Mouse (Mus musculus) midbrain, embryonic 15.5 days (tissue): ENCODE measurements around the gene Rsph6a. TPM values are rescaled to one million over a fixed set of nuclear protein-coding genes. Genes with fewer than 3 reads are reported as not detected.

Experiments
- ATAC-seq: fragments of 200-750 bp; cut with Nextera tagmentation; replicated peaks from 2 replicates; pipeline ENCODE4 v1.8.0; 2017; ENCODE audit warnings: moderate TSS enrichment
- H3K27ac ChIP-seq: fragments of 300-500 bp; sonication (generic); 2 replicates; pipeline ENCODE4 v1.5.1; 2015; ENCODE audit warnings: mild to moderate bottlenecking, inconsistent platforms
- H3K27me3 ChIP-seq: fragments of 300-500 bp; sonication (generic); replicated peaks from 2 replicates; pipeline ENCODE4 v1.6.1; 2015; ENCODE audit warnings: inconsistent platforms
- H3K36me3 ChIP-seq: fragments of 300-500 bp; sonication (generic); replicated peaks from 2 replicates; pipeline ENCODE4 v1.6.1; 2015; ENCODE audit warnings: inconsistent platforms
- H3K4me1 ChIP-seq: fragments of 300-500 bp; sonication (generic); 2 replicates; pipeline ENCODE4 v1.6.1; 2015; ENCODE audit warnings: inconsistent platforms
- H3K4me2 ChIP-seq: fragments of 300-500 bp; sonication (generic); 2 replicates; pipeline ENCODE4 v1.6.1; 2015; ENCODE audit warnings: inconsistent platforms, mild to moderate bottlenecking, moderate library complexity
- H3K4me3 ChIP-seq: fragments of 300-500 bp; sonication (generic); 2 replicates; pipeline ENCODE4 v1.5.1; 2015; ENCODE audit warnings: mild to moderate bottlenecking, inconsistent platforms
- H3K9ac ChIP-seq: fragments of 300-500 bp; sonication (generic); 2 replicates; pipeline ENCODE4 v1.6.1; 2015; ENCODE audit warnings: mild to moderate bottlenecking, inconsistent platforms
- H3K9me3 ChIP-seq: fragments of 300-500 bp; sonication (generic); 2 replicates; pipeline ENCODE4 v1.6.1; 2016; ENCODE audit warnings: inconsistent platforms
- whole genome bisulfite sequencing: fragments of 180-500 bp; shearing (Covaris S2); methylation state at CpG from one replicate; pipeline ENCODE4 v1.1.7; 2015; ENCODE audit warnings: mixed read lengths; 5-methylcytosine and 5-hydroxymethylcytosine counted together
- polyA plus RNA-seq: library from polyadenylated mRNA; unstranded; fragments of >200 nt; fragmentation: Nextera tagmentation; extraction: Ambion mirVana; gene quantifications from 2 replicates; pipeline ENCODE4 v1.2.1, GENCODE M21; 2015

Gene Rsph6a
- polyA plus RNA-seq, 1 experiment from 2014 or later: 0.15 TPM

DNA sequence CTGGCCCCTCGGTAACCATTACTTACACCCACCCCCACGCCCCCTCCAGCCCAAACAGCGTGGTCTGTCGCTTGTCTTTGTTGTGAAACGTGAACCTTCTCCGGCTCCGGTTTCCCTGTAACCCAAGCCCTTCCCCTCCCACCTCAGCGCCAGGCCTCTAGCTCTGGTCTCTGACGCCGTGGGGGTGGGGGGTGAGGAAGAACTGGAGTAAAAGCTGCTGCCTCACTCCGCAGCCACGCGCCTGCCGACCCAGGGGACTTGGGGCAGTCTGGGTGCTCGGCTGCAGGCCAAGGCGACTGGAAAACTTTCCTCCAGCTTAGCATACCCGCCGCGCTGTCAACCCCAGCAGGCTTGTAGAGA is 41.2 kb downstream of the Rsph6a start:
- Histone ChIP-seq H3K36me3 (peaks cover 3% of the 10 kb centered on the region; the same call in 1 of the 2 replicates), H3K9me3 (no peaks in the 10 kb centered on the region), H3K9ac (0 out of 2 replicates have a peak overlapping the region, but pooled peaks have one; percentile 46), H3K4me2 (peak overlapping the region; percentile 96), H3K4me3 (peak overlapping the region; percentile 49), H3K27me3 (peaks cover 25% of the 10 kb centered on the region), H3K27ac (no peak overlapping the region), H3K4me1 (peaks cover 46% of the 10 kb centered on the region)
- WGBS: under 1% methylated on average over 19 of the region's 19 CpGs
- no peak; the same call in 1 of the 2 replicates for ATAC-seq

- no peak overlapping the region for H3K9ac ChIP-seq
- H3K36me3 ChIP-seq: peaks cover 3% of the 10 kb centered on the region; the same call in 1 of the 2 replicates
- peaks cover 46% of the 10 kb centered on the region for H3K4me1 ChIP-seq
- H3K27ac ChIP-seq: no peak overlapping the region
- ATAC-seq: no peak
- peaks cover 17% of the 10 kb centered on the region for H3K27me3 ChIP-seq
- WGBS: 56% methylated on average over 5 of the region's 5 CpGs
- H3K4me2 ChIP-seq: peak overlapping the region; percentile 96
- H3K4me3 ChIP-seq: peak overlapping the region; percentile 49; the same call in 1 of the 2 replicates
- H3K9me3 ChIP-seq: no peaks in the 10 kb centered on the region
These were observed 42.0 kb downstream of the Rsph6a start for GRCm38 (mm10) chr7:19096421-19096976.

- no peak overlapping the region for H3K9ac ChIP-seq
- no peaks in the 10 kb centered on the region for H3K9me3 ChIP-seq
- H3K4me1 ChIP-seq: peaks cover 42% of the 10 kb centered on the region
- peaks cover 11% of the 10 kb centered on the region for H3K27me3 ChIP-seq
- H3K27ac ChIP-seq: no peak overlapping the region
- no peak overlapping the region for H3K4me2 ChIP-seq
- no peak overlapping the region for H3K4me3 ChIP-seq
- no peaks in the 10 kb centered on the region for H3K36me3 ChIP-seq
- no peak for ATAC-seq
- WGBS: 61% methylated on average over 2 of the region's 2 CpGs
These were observed 42.7 kb downstream of the Rsph6a start for GRCm38 (mm10) chr7:19097217-19097616.

DNA sequence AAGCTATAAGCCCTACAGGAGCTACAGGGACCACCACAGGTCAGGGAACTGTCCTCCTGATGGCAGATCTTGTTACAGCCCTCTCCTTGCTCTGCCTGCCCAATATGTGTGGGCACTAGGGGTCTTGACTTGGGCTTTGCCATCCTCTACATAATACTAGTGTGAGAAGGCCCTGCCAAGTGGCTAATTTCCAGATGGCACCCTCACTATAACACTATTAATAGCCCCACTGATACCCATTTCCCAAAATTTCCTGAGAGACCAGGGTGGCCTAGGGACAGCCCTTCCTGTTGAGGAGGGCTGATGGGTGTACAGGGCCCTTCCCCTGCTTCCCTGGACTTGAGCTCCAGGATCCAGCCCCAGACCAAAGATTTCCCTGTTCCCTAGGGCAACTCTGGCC is 43.4 kb downstream of the Rsph6a start:
- ATAC-seq: no peak
- Histone ChIP-seq H3K9ac (no peak overlapping the region), H3K4me2 (no peak overlapping the region), H3K27ac (no peak overlapping the region), H3K36me3 (no peaks in the 10 kb centered on the region), H3K9me3 (no peaks in the 10 kb centered on the region), H3K4me3 (no peak overlapping the region), H3K27me3 (peaks cover 11% of the 10 kb centered on the region), H3K4me1 (peaks cover 36% of the 10 kb centered on the region)

GRCm38 (mm10) chr7:19098811-19099210 is 44.3 kb downstream of the Rsph6a start:
- H3K4me1 ChIP-seq: peaks cover 27% of the 10 kb centered on the region
- H3K9me3 ChIP-seq: no peaks in the 10 kb centered on the region
- H3K27me3 ChIP-seq: peaks cover 10% of the 10 kb centered on the region
- H3K4me3 ChIP-seq: no peak overlapping the region
- ATAC-seq: no peak
- 60% methylated on average over 7 of the region's 7 CpGs for WGBS
- H3K9ac ChIP-seq: no peak overlapping the region
- H3K36me3 ChIP-seq: no peaks in the 10 kb centered on the region
- no peak overlapping the region for H3K27ac ChIP-seq
- H3K4me2 ChIP-seq: no peak overlapping the region

DNA sequence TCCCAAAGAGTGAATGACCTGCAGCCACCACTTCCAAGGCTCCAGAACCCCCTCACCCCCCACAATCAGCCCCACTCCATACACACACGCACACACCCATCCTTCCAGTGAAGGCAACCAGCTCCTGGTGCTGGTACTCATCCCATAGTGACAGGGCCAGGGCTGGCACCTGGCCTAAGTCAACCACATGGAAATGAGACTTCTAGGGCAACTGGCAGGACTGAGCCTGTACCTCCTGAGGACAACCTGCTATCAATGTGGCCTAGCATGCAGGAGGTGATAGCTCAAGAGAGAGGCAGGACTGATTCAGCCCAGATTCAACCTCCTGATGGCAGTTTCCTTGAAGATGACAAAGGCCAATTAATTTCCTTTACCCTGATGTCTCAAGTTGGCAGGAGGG is 45.8 kb downstream of the Rsph6a start:
- no peaks in the 10 kb centered on the region for H3K9me3 ChIP-seq
- H3K36me3 ChIP-seq: no peaks in the 10 kb centered on the region
- no peak for ATAC-seq
- no peak overlapping the region for H3K27ac ChIP-seq
- H3K27me3 ChIP-seq: no peaks in the 10 kb centered on the region
- H3K4me1 ChIP-seq: peaks cover 12% of the 10 kb centered on the region
- 92% methylated on average over 1 of the region's 1 CpGs for WGBS
- no peak overlapping the region for H3K4me2 ChIP-seq
- no peak overlapping the region for H3K9ac ChIP-seq
- H3K4me3 ChIP-seq: no peak overlapping the region

DNA sequence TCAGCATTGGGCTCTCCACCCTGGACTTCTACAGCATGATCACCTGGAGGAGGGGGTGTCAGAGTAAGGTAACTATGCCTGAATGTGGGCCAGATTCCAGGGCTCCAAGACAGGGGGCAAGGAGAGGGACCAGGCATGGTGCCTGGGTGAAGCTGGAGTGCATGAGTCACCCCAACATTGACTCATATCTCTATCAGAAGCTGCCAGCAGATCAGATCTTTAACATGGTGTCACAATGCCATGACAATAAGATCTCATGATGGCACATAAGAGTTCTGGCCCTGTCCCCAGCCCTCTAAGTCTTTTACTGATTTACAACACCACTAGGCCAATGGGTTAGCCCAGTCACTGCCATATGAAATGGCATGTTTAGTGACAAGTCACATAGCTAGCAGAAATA is 49.3 kb downstream of the Rsph6a start:
- no peak for ATAC-seq
- Histone ChIP-seq H3K36me3 (no peaks in the 10 kb centered on the region), H3K4me2 (no peak overlapping the region), H3K9me3 (no peaks in the 10 kb centered on the region), H3K9ac (no peak overlapping the region), H3K4me1 (no peaks in the 10 kb centered on the region), H3K4me3 (no peak overlapping the region), H3K27me3 (no peaks in the 10 kb centered on the region), H3K27ac (no peak overlapping the region)

GRCm38 (mm10) chr7:19104486-19104885 is 50.0 kb downstream of the Rsph6a start:
- Histone ChIP-seq H3K4me2 (no peak overlapping the region), H3K36me3 (no peaks in the 10 kb centered on the region), H3K9me3 (no peaks in the 10 kb centered on the region), H3K9ac (no peak overlapping the region), H3K27me3 (no peaks in the 10 kb centered on the region), H3K27ac (no peak overlapping the region), H3K4me3 (no peak overlapping the region), H3K4me1 (no peaks in the 10 kb centered on the region)
- 80% methylated on average over 2 of the region's 2 CpGs for WGBS
- no peak for ATAC-seq

DNA sequence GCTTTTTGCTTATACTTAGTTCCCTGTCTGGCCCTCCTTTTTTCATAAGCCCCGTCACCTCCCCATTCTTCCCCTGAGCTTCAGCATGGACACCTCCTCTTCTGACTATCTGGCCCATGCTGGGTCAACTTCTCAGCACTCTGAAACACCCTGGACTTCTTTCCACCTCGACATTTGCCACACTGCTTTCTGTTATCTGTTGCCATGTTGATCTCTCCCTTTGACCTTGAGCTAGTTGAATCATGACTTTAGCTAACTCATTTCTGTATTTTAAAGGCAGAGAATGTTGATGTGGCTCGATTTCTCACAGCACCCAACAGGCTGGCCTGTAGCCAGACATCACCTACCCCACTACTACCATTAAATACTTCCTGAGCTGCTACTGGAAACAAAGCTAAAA is 52.9 kb downstream of the Rsph6a start:
- no peaks in the 10 kb centered on the region for H3K27me3 ChIP-seq
- WGBS: 59% methylated on average over 3 of the region's 3 CpGs
- H3K27ac ChIP-seq: no peak overlapping the region

GRCm38 (mm10) chr7:19109565-19109964 is 55.1 kb downstream of the Rsph6a start:
- no peak for ATAC-seq

More for the DNA sequence above, 52.9 kb downstream of the Rsph6a start:
- ATAC-seq: no peak
- Histone ChIP-seq H3K4me1 (no peaks in the 10 kb centered on the region), H3K36me3 (no peaks in the 10 kb centered on the region), H3K9ac (no peak overlapping the region), H3K4me2 (no peak overlapping the region), H3K4me3 (no peak overlapping the region), H3K9me3 (no peaks in the 10 kb centered on the region)

GRCm38 (mm10) chr7:19118028-19118771 is 63.7 kb downstream of the Rsph6a start, which contains the start of gene Gm4969:
Gene Gm4969 (minus strand): TSS chr7:19118368.
- H3K9ac ChIP-seq: peak within 1 kb of the TSS; percentile 15; the same call in 1 of the 2 replicates
- H3K9me3 ChIP-seq: no peaks in the 10 kb centered on the region
- H3K27me3 ChIP-seq: no peaks in the 10 kb centered on the region
- WGBS: 18% methylated on average over 62 of the region's 64 CpGs
- peaks cover 28% of the 10 kb centered on the region for H3K4me1 ChIP-seq
- H3K4me3 ChIP-seq: peak within 1 kb of the TSS; percentile 39
- ATAC-seq: peak; percentile 63
- peak within 1 kb of the TSS; percentile 45 for H3K27ac ChIP-seq
- H3K4me2 ChIP-seq: peak within 1 kb of the TSS; percentile 60
- no peaks in the 10 kb centered on the region for H3K36me3 ChIP-seq

More at GRCm38 (mm10) chr7:19109565-19109964, 55.1 kb downstream of the Rsph6a start:
- Histone ChIP-seq H3K9ac (no peak overlapping the region), H3K9me3 (no peaks in the 10 kb centered on the region), H3K4me1 (no peaks in the 10 kb centered on the region), H3K4me3 (no peak overlapping the region), H3K27ac (no peak overlapping the region), H3K27me3 (no peaks in the 10 kb centered on the region), H3K36me3 (no peaks in the 10 kb centered on the region), H3K4me2 (no peak overlapping the region)
- WGBS: 97% methylated on average over 1 of the region's 1 CpGs

DNA sequence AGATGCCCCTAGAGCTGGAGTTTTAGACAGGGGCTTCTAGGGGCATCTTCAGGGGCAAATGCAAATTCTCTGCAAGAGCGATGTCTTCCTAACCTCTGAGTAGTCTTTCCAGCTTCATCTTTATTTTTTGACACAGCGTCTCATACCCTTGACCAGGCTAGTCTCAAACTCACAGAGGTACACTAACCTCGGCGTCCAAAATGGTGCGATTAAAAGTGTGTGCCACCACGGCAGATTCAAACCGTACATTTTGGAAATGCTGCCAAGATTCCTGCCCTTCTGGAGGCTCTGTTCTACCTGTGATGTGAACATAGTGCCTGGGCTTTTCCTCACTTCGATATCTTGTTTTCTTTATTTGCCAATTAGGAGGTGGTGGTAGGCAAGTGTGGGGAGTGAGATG is 64.6 kb downstream of the Rsph6a start:
- no peak overlapping the region for H3K9ac ChIP-seq
- 93% methylated on average over 8 of the region's 8 CpGs for WGBS
- H3K27ac ChIP-seq: no peak overlapping the region
- peaks cover 28% of the 10 kb centered on the region for H3K4me1 ChIP-seq
- H3K9me3 ChIP-seq: no peaks in the 10 kb centered on the region
- H3K4me2 ChIP-seq: no peak overlapping the region
- no peaks in the 10 kb centered on the region for H3K27me3 ChIP-seq
- no peak overlapping the region for H3K4me3 ChIP-seq
- H3K36me3 ChIP-seq: no peaks in the 10 kb centered on the region
- ATAC-seq: peak; percentile 37
